Mouse (Mus musculus): ENCODE results near the gene Nol10. TPM values are rescaled to one million over a fixed set of nuclear protein-coding genes. Genes with fewer than 3 reads are reported as not detected.

Nol10 gene
- total and polyA plus RNA-seq, 3 experiments: 21.6 to 128 (median 44.2) TPM

DNA sequence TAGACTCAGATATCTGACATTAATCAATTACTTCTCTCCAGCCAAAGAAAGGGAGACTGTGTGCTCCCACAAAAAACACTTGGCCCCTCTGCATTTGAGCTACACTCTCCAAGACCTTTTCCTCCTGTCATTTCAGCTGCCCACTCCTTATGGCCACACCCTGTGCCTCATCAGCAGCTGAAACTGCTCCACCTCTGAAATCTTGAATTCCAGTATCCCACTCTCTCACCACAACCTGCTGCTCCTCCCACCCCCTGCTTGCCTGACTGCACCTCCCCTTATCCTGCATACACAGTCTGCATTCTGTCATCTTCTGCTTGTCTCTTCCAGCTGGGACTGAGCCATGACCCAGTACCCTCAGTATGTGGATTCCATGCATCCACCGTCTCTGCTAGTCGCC is 9.9 kb upstream of the Nol10 start:
- no peaks in the 10 kb centered on the region for H3K9me3 ChIP-seq (replicated peaks; ENCODE audit: insufficient read depth, low read length)
- H3K4me1 ChIP-seq (ENCODE audit: control insufficient read depth in 1 of 2, insufficient read depth in 2 of 2, low read length in 2 of 2): no peaks in the 10 kb centered on the region

DNA sequence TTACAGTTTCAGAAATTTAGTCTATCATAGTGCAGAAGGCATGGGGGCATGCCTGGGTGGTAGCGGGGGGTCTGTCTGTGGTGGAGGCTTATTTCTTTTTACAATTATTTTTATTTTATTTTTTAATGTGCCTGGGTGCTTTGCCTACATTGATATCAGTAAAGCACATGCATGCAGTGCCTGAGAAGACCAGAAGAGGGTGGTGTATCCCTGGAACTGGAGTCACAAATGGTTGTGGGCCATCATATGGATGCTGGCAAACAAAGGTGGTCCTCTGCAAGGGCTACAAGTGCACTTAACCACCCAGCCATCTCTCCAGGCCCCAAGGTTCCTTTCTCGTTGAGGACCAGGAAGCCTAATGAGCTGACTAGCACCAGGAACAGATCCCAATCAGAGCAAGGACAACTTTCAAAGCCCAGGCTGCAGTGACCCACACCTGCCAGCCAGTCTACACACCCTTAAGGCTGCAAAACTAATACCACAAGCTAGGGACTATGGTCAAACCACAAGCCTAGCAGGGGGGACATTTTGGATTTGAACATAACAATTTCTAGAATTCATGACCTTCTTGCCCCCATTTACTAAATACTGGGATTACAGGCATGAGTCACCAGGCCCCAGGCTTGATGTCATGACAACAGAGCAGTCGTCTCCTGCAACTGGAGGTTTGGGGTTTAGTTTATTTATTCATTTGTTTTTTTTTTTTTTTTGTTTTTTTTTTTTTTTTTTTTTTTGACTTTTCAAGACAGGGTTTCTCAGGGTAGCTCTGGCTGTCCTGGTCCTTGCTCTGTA is 8.9 kb upstream of the Nol10 start:
- H3K36me3 ChIP-seq (ENCODE audit: control insufficient read depth in 1 of 2, insufficient read depth in 2 of 2, low read length in 2 of 2): no peaks in the 10 kb centered on the region
- no peak overlapping the region for H3K27ac ChIP-seq (ENCODE audit: control insufficient read depth, low read depth, low read length)
- H3K9me3 ChIP-seq (replicated peaks; ENCODE audit: insufficient read depth, low read length): no peaks in the 10 kb centered on the region
- no peaks in the 10 kb centered on the region for H3K27me3 ChIP-seq (ENCODE audit: control insufficient read depth in 1 of 2, insufficient read depth in 2 of 2, low read length in 2 of 2)
- H3K4me1 ChIP-seq (ENCODE audit: control insufficient read depth in 1 of 2, insufficient read depth in 2 of 2, low read length in 2 of 2): no peaks in the 10 kb centered on the region
- H3K79me2 ChIP-seq (ENCODE audit: control insufficient read depth, insufficient read depth, low read length, poor library complexity): no peaks in the 10 kb centered on the region
- H3K9ac ChIP-seq (ENCODE audit: control insufficient read depth, low read depth, low read length, poor library complexity, severe bottlenecking): no peak overlapping the region
- peak; percentile 46 for DNase-seq (ENCODE audit: low read depth, low spot score)
- peak; percentile 36 for TF ChIP-seq RAD21 (IDR thresholded peaks at IDR 0.05; ENCODE audit: low read depth, low read length)
- no peak for TF ChIP-seq BHLHE40 (IDR thresholded peaks at IDR 0.05; ENCODE audit: borderline replicate concordance, low read depth, low read length)
- peak; percentile 37 for TF ChIP-seq SMC3 (IDR thresholded peaks at IDR 0.05; ENCODE audit: low read depth, low read length)
- peak; percentile 11 to 38 (median 25); a peak in 3 of 6 replicates for TF ChIP-seq CTCF (IDR thresholded peaks at IDR 0.05 in 2 of 3, conservative IDR thresholded peaks at IDR 0.05 in 1 of 3; ENCODE audit: control insufficient read depth in 1 of 3, insufficient read depth in 1 of 3, low read depth in 2 of 3, low read length in 3 of 3, poor library complexity in 1 of 3, severe bottlenecking in 1 of 3)
- H3K4me3 ChIP-seq (ENCODE audit: control insufficient read depth in 1 of 2, insufficient read depth in 1 of 2, low read depth in 2 of 2, low read length in 2 of 2): no peak overlapping the region

More for the DNA sequence above, 9.9 kb upstream of the Nol10 start:
- TF ChIP-seq ZC3H11A (IDR thresholded peaks at IDR 0.05; ENCODE audit: low read depth, low read length) (no peak), ZNF384 (IDR thresholded peaks at IDR 0.05; ENCODE audit: low read depth, low read length) (no peak)
- Histone ChIP-seq H3K36me3 (ENCODE audit: control insufficient read depth in 1 of 2, insufficient read depth in 2 of 2, low read length in 2 of 2) (no peaks in the 10 kb centered on the region), H3K4me3 (ENCODE audit: control insufficient read depth in 1 of 2, insufficient read depth in 1 of 2, low read depth in 2 of 2, low read length in 2 of 2) (no peak overlapping the region), H3K27me3 (ENCODE audit: control insufficient read depth in 1 of 2, insufficient read depth in 2 of 2, low read length in 2 of 2) (no peaks in the 10 kb centered on the region), H3K9ac (ENCODE audit: control insufficient read depth, low read depth, low read length, poor library complexity, severe bottlenecking) (no peak overlapping the region), H3K27ac (ENCODE audit: control insufficient read depth, low read depth, low read length) (no peak overlapping the region), H3K79me2 (ENCODE audit: control insufficient read depth, insufficient read depth, low read length, poor library complexity) (no peaks in the 10 kb centered on the region)
- DNase-seq (ENCODE audit: low read depth, low spot score): no peak

DNA sequence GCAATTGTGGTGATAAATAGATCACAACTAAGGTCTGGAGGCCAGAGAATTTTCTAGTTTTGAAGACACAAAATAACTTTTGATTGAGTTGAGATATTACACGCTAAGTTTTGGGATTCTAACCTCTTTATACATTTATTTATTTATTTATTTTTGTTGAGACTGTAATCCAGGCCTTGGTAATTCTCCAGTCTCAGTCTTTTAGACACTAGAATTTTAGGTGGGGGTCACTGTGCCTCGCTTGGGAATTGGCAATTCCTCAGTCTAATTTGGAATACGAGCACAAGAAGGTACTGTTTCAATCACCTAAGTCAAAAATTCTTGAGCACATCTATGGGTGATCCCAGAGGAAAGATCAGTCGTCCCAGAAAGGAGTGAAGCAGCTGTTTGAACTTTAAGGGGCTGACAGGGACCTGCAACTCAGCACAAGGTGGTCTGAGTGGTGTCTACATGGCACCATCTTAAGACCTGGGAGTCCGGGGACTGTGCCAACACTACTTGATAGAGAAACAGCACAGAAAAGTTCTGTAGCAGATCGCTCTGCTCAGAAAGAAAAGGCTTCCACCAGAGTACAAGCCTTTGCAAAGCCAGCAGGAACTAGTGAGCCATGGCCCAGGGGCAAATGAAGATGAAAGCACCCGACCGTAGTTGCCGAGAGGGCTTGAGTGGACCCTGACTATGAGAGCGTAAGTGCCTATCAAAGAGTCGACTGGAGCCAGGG is 771 bp upstream of the Nol10 start:
- DNase-seq (ENCODE audit: low read depth, low spot score): no peak
- peak overlapping the region; percentile 70 to 81 for H3K4me3 ChIP-seq (ENCODE audit: control insufficient read depth in 1 of 2, insufficient read depth in 1 of 2, low read depth in 2 of 2, low read length in 2 of 2)
- peak overlapping the region; percentile 78 for H3K27ac ChIP-seq (ENCODE audit: control insufficient read depth, low read depth, low read length)
- H3K36me3 ChIP-seq (ENCODE audit: control insufficient read depth in 1 of 2, insufficient read depth in 2 of 2, low read length in 2 of 2): peaks cover 0 to 13% of the 10 kb centered on the region in 2 experiments; a peak in 2 of 4 replicates
- H3K4me1 ChIP-seq (ENCODE audit: control insufficient read depth in 1 of 2, insufficient read depth in 2 of 2, low read length in 2 of 2): peaks cover 3 to 10% of the 10 kb centered on the region in 2 experiments; a peak in 3 of 4 replicates
- no peak for TF ChIP-seq SMC3 (IDR thresholded peaks at IDR 0.05; ENCODE audit: low read depth, low read length)
- TF ChIP-seq TBP (IDR thresholded peaks at IDR 0.05; ENCODE audit: low read depth, low read length): no peak
- TF ChIP-seq ELF1 (IDR thresholded peaks at IDR 0.05; ENCODE audit: low read depth, low read length): no peak
- no peaks in the 10 kb centered on the region for H3K9me3 ChIP-seq (replicated peaks; ENCODE audit: insufficient read depth, low read length)
- peaks cover 27% of the 10 kb centered on the region for H3K79me2 ChIP-seq (ENCODE audit: control insufficient read depth, insufficient read depth, low read length, poor library complexity)
- H3K9ac ChIP-seq (ENCODE audit: control insufficient read depth, low read depth, low read length, poor library complexity, severe bottlenecking): peak overlapping the region; percentile 69
- no peaks in the 10 kb centered on the region for H3K27me3 ChIP-seq (ENCODE audit: control insufficient read depth in 1 of 2, insufficient read depth in 2 of 2, low read length in 2 of 2)

All from MEL (cell line).